Mouse (Mus musculus) limb, embryonic 13.5 days (tissue): ENCODE results near the gene Cenpx. TPM values are rescaled to one million over a fixed set of nuclear protein-coding genes. Genes with fewer than 3 reads are reported as not detected.
"Not testable (repeated sequence)": the region's sequence is repeated elsewhere in the genome, so short reads cannot be mapped to it uniquely, and the experiment has no call there.

Experiments
- ATAC-seq: fragments of 200-750 bp; cut with Nextera tagmentation; 2 replicates; pipeline ENCODE4 v1.8.0; 2017; ENCODE audit warnings: low read depth, moderate number of reproducible peaks, moderate TSS enrichment; ENCODE audit not compliant: low FRiP score
- H3K27ac ChIP-seq: fragments of 300-500 bp; sonication (generic); 2 replicates; pipeline ENCODE4 v1.5.1; 2015; ENCODE audit warnings: inconsistent platforms, mild to moderate bottlenecking, moderate library complexity
- H3K27me3 ChIP-seq: fragments of 300-500 bp; sonication (generic); 2 replicates; pipeline ENCODE4 v1.6.1; 2015; ENCODE audit warnings: mild to moderate bottlenecking, inconsistent platforms
- H3K36me3 ChIP-seq: fragments of 300-500 bp; sonication (generic); 2 replicates; pipeline ENCODE4 v1.6.1; 2015; ENCODE audit warnings: inconsistent platforms, mild to moderate bottlenecking, moderate library complexity
- H3K4me1 ChIP-seq: fragments of 300-500 bp; sonication (generic); 2 replicates; pipeline ENCODE4 v1.6.1; 2015; ENCODE audit warnings: inconsistent platforms
- H3K4me2 ChIP-seq: fragments of 300-500 bp; sonication (generic); replicated peaks from 2 replicates; pipeline ENCODE4 v1.6.1; 2015; ENCODE audit warnings: inconsistent platforms, mild to moderate bottlenecking, moderate library complexity
- H3K4me3 ChIP-seq: fragments of 300-500 bp; sonication (generic); 2 replicates; pipeline ENCODE4 v1.5.1; 2015; ENCODE audit warnings: moderate library complexity, mild to moderate bottlenecking, inconsistent platforms
- H3K9ac ChIP-seq: fragments of 300-500 bp; sonication (generic); 2 replicates; pipeline ENCODE4 v1.6.1; 2015; ENCODE audit warnings: mild to moderate bottlenecking, inconsistent platforms
- H3K9me3 ChIP-seq: fragments of 300-500 bp; sonication (generic); 2 replicates; pipeline ENCODE4 v1.6.1; 2016; ENCODE audit warnings: inconsistent platforms
- WGBS: fragments of 180-500 bp; shearing (Covaris S2); methylation state at CpG from one replicate; pipeline ENCODE4 v1.1.7; 2015; 5-methylcytosine and 5-hydroxymethylcytosine counted together
- polyA plus RNA-seq: library from polyadenylated mRNA; unstranded; fragments of >200 nt; fragmentation: Nextera tagmentation; extraction: Ambion mirVana; gene quantifications from 2 replicates; pipeline ENCODE4 v1.2.1, GENCODE M21; 2015

Gene Cenpx
- polyA plus RNA-seq, 1 experiment from 2014 or later, result 139 TPM

- Histone ChIP-seq H3K4me3 (no peak overlapping the region), H3K27ac (no peak overlapping the region), H3K4me1 (0 out of 2 replicates have a peak, but pooled peaks cover under 1% of the 10 kb centered on the region), H3K9ac (no peak overlapping the region; the same call in 1 of the 2 replicates), H3K9me3 (no peaks in the 10 kb centered on the region), H3K27me3 (no peaks in the 10 kb centered on the region), H3K4me2 (no peak overlapping the region), H3K36me3 (peaks cover 86% of the 10 kb centered on the region)
- no peak for ATAC-seq
- WGBS, result 80% methylated on average over 3 of the region's 3 CpGs
These were observed 24.2 kb downstream of the Cenpx start for GRCm38 (mm10) chr11:120689365-120689764.

DNA sequence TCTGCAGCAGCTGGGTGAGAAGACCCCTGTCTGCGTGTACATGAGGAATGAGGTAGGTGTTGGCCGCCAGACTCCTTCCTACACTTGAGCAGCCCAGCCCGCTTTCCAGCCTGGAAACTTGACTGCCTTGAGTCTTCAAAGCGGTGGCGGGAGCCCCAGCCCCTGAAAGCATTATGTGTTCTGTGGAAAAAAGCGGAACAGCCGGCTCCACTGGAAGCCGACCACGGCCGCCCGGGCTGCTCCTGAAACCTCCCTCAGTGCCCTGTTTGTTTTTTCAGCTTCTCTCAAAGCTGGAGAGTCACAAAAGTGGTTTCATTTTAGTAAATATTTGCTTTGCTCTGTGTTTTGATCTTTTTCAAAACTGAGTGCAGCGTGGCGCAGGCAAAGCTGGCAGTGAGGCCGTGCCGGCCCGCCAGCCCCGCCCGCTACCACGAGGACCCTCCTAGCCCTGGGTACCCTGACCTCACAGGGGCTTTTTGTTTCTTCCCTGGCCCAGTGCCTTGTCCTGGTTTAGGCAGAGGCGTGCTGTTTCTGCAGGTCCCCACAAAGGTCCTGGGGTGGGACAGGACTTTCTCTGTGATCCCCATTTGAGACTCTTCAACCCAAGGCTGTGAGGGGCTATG is 26.8 kb downstream of the Cenpx start:
- H3K36me3 ChIP-seq, result peaks cover 87% of the 10 kb centered on the region
- H3K4me2 ChIP-seq, result no peak overlapping the region; the same call in 1 of the 2 replicates
- H3K9ac ChIP-seq, result no peak overlapping the region
- H3K4me3 ChIP-seq, result no peak overlapping the region
- H3K4me1 ChIP-seq, result no peaks in the 10 kb centered on the region
- H3K27ac ChIP-seq, result peak overlapping the region; percentile 83
- 77% methylated on average over 20 of the region's 20 CpGs for WGBS
- no peak for ATAC-seq
- H3K9me3 ChIP-seq, result no peaks in the 10 kb centered on the region
- H3K27me3 ChIP-seq, result no peaks in the 10 kb centered on the region

GRCm38 (mm10) chr11:120684660-120685059 is 28.9 kb downstream of the Cenpx start:
- Histone ChIP-seq H3K9me3 (no peaks in the 10 kb centered on the region), H3K27me3 (no peaks in the 10 kb centered on the region), H3K9ac (no peak overlapping the region), H3K27ac (no peak overlapping the region), H3K4me3 (no peak overlapping the region), H3K36me3 (peaks cover 91% of the 10 kb centered on the region), H3K4me1 (no peaks in the 10 kb centered on the region), H3K4me2 (no peak overlapping the region)
- WGBS, result 85% methylated on average over 2 of the region's 2 CpGs
- ATAC-seq, result no peak

DNA sequence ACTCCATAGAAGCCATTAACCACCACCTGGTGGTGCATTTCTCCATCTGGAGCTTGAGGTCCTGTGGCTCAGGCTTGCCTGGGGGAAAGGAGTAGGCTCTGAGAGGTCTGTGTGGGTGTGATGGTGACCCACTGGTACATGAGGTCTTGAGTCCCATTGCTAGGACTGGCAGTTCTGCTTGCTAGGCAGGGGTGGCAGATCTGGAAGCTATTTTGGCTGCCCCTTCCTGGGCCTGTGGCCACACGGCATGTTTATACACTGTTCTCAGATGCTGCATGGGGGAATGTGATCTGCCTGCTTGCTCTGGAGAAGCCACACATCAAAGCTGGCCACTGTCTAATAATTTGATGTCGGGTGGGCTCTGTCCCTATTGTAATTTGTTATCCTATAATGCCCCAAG is 29.5 kb downstream of the Cenpx start:
- Histone ChIP-seq H3K4me2 (no peak overlapping the region), H3K36me3 (peaks cover 91% of the 10 kb centered on the region)

DNA sequence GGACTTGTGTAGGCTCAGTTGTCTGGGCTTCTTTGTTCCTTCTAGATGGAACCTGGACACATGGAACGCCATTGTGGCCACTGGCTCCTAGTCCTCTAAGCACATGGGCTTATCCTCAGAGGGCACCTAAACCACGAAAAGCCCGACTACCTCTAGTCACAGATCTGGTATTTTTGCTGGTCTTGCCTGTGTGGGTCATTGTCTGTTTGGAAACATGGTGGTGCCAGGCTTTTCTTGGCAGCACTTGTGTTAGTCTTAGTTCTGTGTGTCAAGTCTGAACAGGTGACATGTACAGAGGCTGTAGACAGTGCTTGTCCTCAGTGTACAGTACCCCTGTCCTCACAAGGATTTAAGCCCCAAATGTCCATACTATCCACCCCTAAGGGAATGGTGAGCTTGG is 30.0 kb downstream of the Cenpx start:
- H3K4me1 ChIP-seq, result no peaks in the 10 kb centered on the region
- H3K27me3 ChIP-seq, result no peaks in the 10 kb centered on the region
- no peak for ATAC-seq
- H3K4me2 ChIP-seq, result no peak overlapping the region
- H3K4me3 ChIP-seq, result no peak overlapping the region
- peaks cover 91% of the 10 kb centered on the region for H3K36me3 ChIP-seq
- no peak overlapping the region for H3K27ac ChIP-seq
- no peak overlapping the region for H3K9ac ChIP-seq
- 94% methylated on average over 3 of the region's 3 CpGs for WGBS
- H3K9me3 ChIP-seq, result no peaks in the 10 kb centered on the region

More for the DNA sequence above, 29.5 kb downstream of the Cenpx start:
- no peaks in the 10 kb centered on the region for H3K4me1 ChIP-seq
- H3K9me3 ChIP-seq, result no peaks in the 10 kb centered on the region
- WGBS, result 76% methylated on average over 2 of the region's 2 CpGs
- H3K27me3 ChIP-seq, result no peaks in the 10 kb centered on the region
- no peak overlapping the region for H3K4me3 ChIP-seq
- no peak for ATAC-seq
- no peak overlapping the region for H3K27ac ChIP-seq
- no peak overlapping the region for H3K9ac ChIP-seq

GRCm38 (mm10) chr11:120682683-120683082 is 30.9 kb downstream of the Cenpx start:
- 86% methylated on average over 5 of the region's 5 CpGs for WGBS
- H3K9me3 ChIP-seq, result no peaks in the 10 kb centered on the region
- no peaks in the 10 kb centered on the region for H3K4me1 ChIP-seq
- no peak overlapping the region for H3K4me3 ChIP-seq
- ATAC-seq, result no peak
- H3K36me3 ChIP-seq, result peaks cover 91% of the 10 kb centered on the region
- no peak overlapping the region for H3K4me2 ChIP-seq
- no peak overlapping the region for H3K27ac ChIP-seq
- H3K27me3 ChIP-seq, result no peaks in the 10 kb centered on the region
- H3K9ac ChIP-seq, result no peak overlapping the region

DNA sequence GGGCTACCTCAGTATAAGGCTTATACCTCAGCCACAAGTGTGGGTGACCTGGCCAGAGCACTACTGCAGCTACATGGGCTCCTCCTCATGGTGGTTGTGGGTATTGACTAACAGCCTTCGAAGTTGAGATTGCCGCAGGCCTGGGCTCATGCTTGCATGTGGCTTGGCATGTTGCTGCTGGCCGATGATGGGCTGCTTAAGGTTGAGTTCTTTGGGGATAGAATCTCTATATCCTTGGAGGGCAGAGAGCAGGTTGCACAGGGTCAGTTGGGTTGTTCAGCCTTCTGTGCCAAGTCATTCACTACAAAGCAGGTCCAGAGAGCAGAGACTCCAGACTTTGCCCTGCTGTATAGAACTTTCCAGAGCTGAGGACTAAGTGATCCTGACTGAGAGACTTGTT is 33.6 kb downstream of the Cenpx start:
- H3K9me3 ChIP-seq, result no peaks in the 10 kb centered on the region
- H3K4me1 ChIP-seq, result 0 out of 2 replicates have a peak, but pooled peaks cover 6% of the 10 kb centered on the region
- ATAC-seq, result no peak
- 71% methylated on average over 3 of the region's 3 CpGs for WGBS
- H3K4me3 ChIP-seq, result no peak overlapping the region
- H3K36me3 ChIP-seq, result peaks cover 86% of the 10 kb centered on the region
- H3K9ac ChIP-seq, result no peak overlapping the region
- no peak overlapping the region for H3K4me2 ChIP-seq
- no peak overlapping the region for H3K27ac ChIP-seq
- H3K27me3 ChIP-seq, result no peaks in the 10 kb centered on the region

- Histone ChIP-seq H3K9ac (no peak overlapping the region), H3K4me1 (peaks cover 16% of the 10 kb centered on the region), H3K27me3 (no peaks in the 10 kb centered on the region), H3K4me3 (no peak overlapping the region), H3K27ac (no peak overlapping the region), H3K36me3 (peaks cover 61% of the 10 kb centered on the region), H3K9me3 (no peaks in the 10 kb centered on the region), H3K4me2 (no peak overlapping the region)
- ATAC-seq, result no peak
- WGBS, result 91% methylated on average over 4 of the region's 4 CpGs
These were observed 36.6 kb downstream of the Cenpx start for GRCm38 (mm10) chr11:120676951-120677350.

- not testable (repeated sequence) for H3K4me2 ChIP-seq, H3K9me3 ChIP-seq, H3K27me3 ChIP-seq, H3K9ac ChIP-seq, H3K27ac ChIP-seq, H3K4me3 ChIP-seq, ATAC-seq
- peaks cover 52% of the 10 kb centered on the region for H3K36me3 ChIP-seq
- 90% methylated on average over 4 of the region's 5 CpGs for WGBS
- H3K4me1 ChIP-seq, result peaks cover 16% of the 10 kb centered on the region
These were observed 37.7 kb downstream of the Cenpx start for GRCm38 (mm10) chr11:120675875-120676274.

- Histone ChIP-seq H3K36me3 (peaks cover 30% of the 10 kb centered on the region), H3K27me3 (no peaks in the 10 kb centered on the region), H3K9me3 (no peaks in the 10 kb centered on the region), H3K4me2 (peak overlapping the region; percentile 89), H3K4me1 (peaks cover 16% of the 10 kb centered on the region), H3K9ac (peak overlapping the region; percentile 76), H3K4me3 (peak overlapping the region; percentile 72), H3K27ac (peak overlapping the region; percentile 79)
- WGBS, result 40% methylated on average over 12 of the region's 12 CpGs
- peak; percentile 9 for ATAC-seq
These were observed 39.9 kb downstream of the Cenpx start for GRCm38 (mm10) chr11:120673594-120674122.

GRCm38 (mm10) chr11:120672687-120673593 is 40.6 kb downstream of the Cenpx start, which contains the start of gene Aspscr1:
Gene Aspscr1, plus strand, starts transcription at chr11:120672973.
- 1% methylated on average over 83 of the region's 83 CpGs for WGBS
- Histone ChIP-seq H3K27me3 (no peaks in the 10 kb centered on the region), H3K27ac (peak within 1 kb of the TSS; percentile 79), H3K9me3 (no peaks in the 10 kb centered on the region), H3K4me3 (peak within 1 kb of the TSS; percentile 72), H3K4me2 (peak within 1 kb of the TSS; percentile 89), H3K36me3 (peaks cover 23% of the 10 kb centered on the region), H3K4me1 (peaks cover 16% of the 10 kb centered on the region), H3K9ac (peak within 1 kb of the TSS; percentile 76)
- ATAC-seq, result peak; percentile 97

DNA sequence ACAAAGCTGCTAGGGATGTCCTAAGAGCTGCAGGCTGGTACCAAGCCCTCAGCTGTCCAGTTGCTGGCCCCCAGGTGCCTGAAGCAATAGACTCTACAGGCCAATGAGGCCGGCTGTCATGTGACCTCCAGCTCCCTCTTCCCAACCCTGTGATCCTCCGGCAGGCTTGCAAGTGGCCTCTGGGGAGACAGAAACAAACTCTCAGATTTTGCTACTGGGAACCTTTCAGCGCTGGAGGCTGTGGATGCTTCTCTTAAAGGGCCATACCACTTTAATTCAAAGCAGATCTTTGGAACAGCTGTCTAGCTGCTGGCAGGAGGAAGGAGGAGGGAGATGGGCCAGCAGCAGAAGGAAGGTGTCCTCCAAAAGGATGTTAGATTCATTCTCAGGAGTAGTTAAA is 46.9 kb downstream of the Cenpx start:
- peaks cover 23% of the 10 kb centered on the region for H3K27me3 ChIP-seq
- H3K36me3 ChIP-seq, result no peaks in the 10 kb centered on the region
- H3K27ac ChIP-seq, result no peak overlapping the region
- H3K4me3 ChIP-seq, result no peak overlapping the region
- peaks cover 14% of the 10 kb centered on the region for H3K4me1 ChIP-seq
- no peaks in the 10 kb centered on the region for H3K9me3 ChIP-seq
- no peak overlapping the region for H3K4me2 ChIP-seq
- 1% methylated on average over 3 of the region's 3 CpGs for WGBS
- ATAC-seq, result no peak
- H3K9ac ChIP-seq, result peak overlapping the region; percentile 31; the same call in 1 of the 2 replicates
